Mouse (Mus musculus): Measurements from ENCODE around the gene Vmn1r25. TPM values are rescaled to one million over a fixed set of nuclear protein-coding genes. Genes with fewer than 3 reads are reported as not detected.
"Not testable (repeated sequence)": the region's sequence is repeated elsewhere in the genome, so short reads cannot be mapped to it uniquely, and the experiment has no call there.

Vmn1r25 gene
- polyA plus RNA-seq (2012; rRNA removed): not detected in 2 replicates

DNA sequence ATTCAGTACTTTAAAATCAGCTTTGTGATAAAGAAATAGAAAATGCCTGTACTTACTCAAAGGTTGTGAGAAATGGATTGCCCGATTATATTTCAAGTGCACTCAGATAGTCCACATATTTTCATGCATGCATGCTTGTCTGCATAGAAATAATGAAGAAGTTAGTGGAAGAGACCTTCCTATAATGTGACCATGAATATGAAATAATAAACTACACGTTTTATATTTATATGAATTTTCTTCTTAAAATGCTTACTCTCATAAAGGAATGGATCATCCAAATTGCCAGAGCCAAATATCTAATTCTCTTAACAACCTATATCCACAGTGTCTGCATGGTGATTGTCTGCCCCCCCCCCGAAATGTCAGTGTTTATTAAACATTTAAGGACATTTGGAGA lies at the start of gene Vmn1r25:
Gene Vmn1r25, minus strand, starts transcription at position 101 of the 400 bp plus-strand sequence.
- TF ChIP-seq CTCF (IDR thresholded peaks at IDR 0.05; ENCODE audit: extremely low read depth, insufficient read depth, low read length): no peak
- Histone ChIP-seq H3K4me1 (ENCODE audit: control insufficient read depth, insufficient read depth, low read length) (no peaks in the 10 kb centered on the region), H3K27ac (ENCODE audit: insufficient read depth, low read length) (no peak within 1 kb of the TSS), H3K4me3 (ENCODE audit: insufficient read depth, low read length) (no peak within 1 kb of the TSS)

DNA sequence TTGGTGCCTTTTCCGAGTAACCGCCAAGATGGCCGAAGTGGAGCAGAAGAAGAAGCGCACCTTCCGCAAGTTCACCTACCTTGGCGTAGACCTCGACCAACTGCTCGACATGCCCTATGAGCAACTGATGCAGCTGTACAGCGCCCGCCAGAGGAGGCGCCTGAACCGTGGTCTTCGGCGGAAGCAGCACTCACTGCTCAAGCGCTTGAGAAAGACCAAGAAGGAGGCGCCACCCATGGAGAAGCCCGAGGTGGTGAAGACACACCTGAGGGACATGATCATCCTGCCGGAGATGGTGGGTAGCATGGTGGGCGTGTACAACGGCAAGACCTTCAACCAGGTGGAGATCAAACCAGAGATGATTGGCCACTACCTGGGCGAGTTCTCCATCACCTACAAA lies 36.9 kb upstream of the Vmn1r25 start:
- H3K4me3 ChIP-seq (ENCODE audit: insufficient read depth, low read length); H3K4me1 ChIP-seq (ENCODE audit: control insufficient read depth, insufficient read depth, low read length); H3K27ac ChIP-seq (ENCODE audit: insufficient read depth, low read length): not testable (repeated sequence)

DNA sequence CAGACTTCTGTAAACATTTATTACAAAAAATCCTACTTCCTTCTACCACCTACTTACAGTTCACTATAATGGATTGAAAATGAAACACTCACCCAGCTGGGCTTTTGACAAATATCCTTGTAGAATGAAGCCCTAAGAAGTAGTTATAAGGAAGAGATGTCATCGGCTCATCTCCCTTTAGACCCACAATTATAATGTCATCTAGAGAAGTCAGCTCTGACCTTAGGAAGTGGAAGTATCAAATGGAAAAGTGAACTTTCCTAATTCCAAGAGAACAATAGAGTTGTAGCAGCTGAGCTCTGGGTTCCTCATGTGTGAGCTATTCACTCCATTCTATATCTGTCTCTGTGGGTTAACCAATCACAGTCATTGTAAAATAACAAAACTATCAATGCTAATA lies 34.4 kb upstream of the Vmn1r25 start, which contains the start of gene Vmn1r26:
Gene Vmn1r26, minus strand, starts transcription at position 101 of the 400 bp plus-strand sequence.
- no peak for TF ChIP-seq POLR2A (IDR thresholded peaks at IDR 0.05; ENCODE audit: extremely low read depth, insufficient read depth, low read length)
- TF ChIP-seq CTCF (IDR thresholded peaks at IDR 0.05; ENCODE audit: extremely low read depth, insufficient read depth, low read length): no peak
- Histone ChIP-seq H3K4me3 (ENCODE audit: insufficient read depth, low read length) (no peak within 1 kb of the TSS), H3K4me1 (ENCODE audit: control insufficient read depth, insufficient read depth, low read length) (no peaks in the 10 kb centered on the region), H3K27ac (ENCODE audit: insufficient read depth, low read length) (no peak within 1 kb of the TSS)

DNA sequence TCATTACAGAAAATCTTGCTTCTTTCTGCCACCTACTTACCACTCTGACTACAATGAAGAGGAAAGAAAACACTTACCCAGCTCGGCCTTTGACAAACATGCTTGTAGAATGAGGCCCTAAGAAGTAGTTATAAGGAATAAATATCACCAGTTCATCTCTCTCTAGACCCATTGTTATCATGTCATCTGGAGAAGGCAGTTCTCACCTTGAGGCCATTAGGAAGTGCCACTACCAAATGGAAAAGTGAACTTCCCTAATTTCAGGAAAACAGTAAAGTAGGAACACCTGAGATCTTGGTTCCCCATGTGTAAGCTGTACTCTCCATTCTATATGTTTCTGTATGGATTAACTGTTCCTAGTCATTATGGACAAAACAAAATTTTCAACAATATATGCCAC lies 19.2 kb downstream of the Vmn1r25 start, which contains the start of gene Vmn1r24:
Gene Vmn1r24, minus strand, starts transcription at position 101 of the 400 bp plus-strand sequence.
- not testable (repeated sequence) for H3K4me1 ChIP-seq (ENCODE audit: control insufficient read depth, insufficient read depth, low read length); H3K27ac ChIP-seq (ENCODE audit: insufficient read depth, low read length); H3K4me3 ChIP-seq (ENCODE audit: insufficient read depth, low read length)

Other genes starting within 250 kb of the Vmn1r25 start
- gene Vopp1, start 155.7 kb downstream of the Vmn1r25 start, polyA plus RNA-seq (2012; rRNA removed): 83.2 and 85.8 TPM in 2 replicates
- not detected in 2 replicates for gene Vmn1r21, start 130.5 kb downstream of the Vmn1r25 start, polyA plus RNA-seq (2012; rRNA removed)
- gene Vmn1r22, start 72.8 kb downstream of the Vmn1r25 start, polyA plus RNA-seq (2012; rRNA removed): not detected in 2 replicates
- gene Vmn1r23, start 54.0 kb downstream of the Vmn1r25 start, polyA plus RNA-seq (2012; rRNA removed): not detected in 2 replicates
- gene Vmn1r24, start 19.3 kb downstream of the Vmn1r25 start, polyA plus RNA-seq (2012; rRNA removed): not detected in 2 replicates
- not detected in 2 replicates for gene Vmn1r26, start 34.3 kb upstream of the Vmn1r25 start, polyA plus RNA-seq (2012; rRNA removed)
- not detected in 2 replicates for gene Vmn1r27, start 238.0 kb upstream of the Vmn1r25 start, polyA plus RNA-seq (2012; rRNA removed)

Measured in cortical plate, adult 2 months (tissue).